Mouse (Mus musculus) cerebellum, adult 2 months (tissue): ENCODE data around the gene Agap2.

Experiments
- CTCF ChIP-seq: fragments of 200-500 bp; IDR thresholded peaks from 2 replicates; pipeline ENCODE4 v1.5.1; 2011; ENCODE audit warnings: low read depth, mild to moderate bottlenecking, control low read depth, low read length, moderate library complexity, borderline replicate concordance; ENCODE audit not compliant: insufficient read depth
- POLR2A ChIP-seq: fragments of 200-500 bp; IDR thresholded peaks from 2 replicates; pipeline ENCODE4 v1.6.1; 2011; ENCODE audit warnings: low read length, control low read depth, borderline replicate concordance; ENCODE audit not compliant: insufficient read depth

DNA sequence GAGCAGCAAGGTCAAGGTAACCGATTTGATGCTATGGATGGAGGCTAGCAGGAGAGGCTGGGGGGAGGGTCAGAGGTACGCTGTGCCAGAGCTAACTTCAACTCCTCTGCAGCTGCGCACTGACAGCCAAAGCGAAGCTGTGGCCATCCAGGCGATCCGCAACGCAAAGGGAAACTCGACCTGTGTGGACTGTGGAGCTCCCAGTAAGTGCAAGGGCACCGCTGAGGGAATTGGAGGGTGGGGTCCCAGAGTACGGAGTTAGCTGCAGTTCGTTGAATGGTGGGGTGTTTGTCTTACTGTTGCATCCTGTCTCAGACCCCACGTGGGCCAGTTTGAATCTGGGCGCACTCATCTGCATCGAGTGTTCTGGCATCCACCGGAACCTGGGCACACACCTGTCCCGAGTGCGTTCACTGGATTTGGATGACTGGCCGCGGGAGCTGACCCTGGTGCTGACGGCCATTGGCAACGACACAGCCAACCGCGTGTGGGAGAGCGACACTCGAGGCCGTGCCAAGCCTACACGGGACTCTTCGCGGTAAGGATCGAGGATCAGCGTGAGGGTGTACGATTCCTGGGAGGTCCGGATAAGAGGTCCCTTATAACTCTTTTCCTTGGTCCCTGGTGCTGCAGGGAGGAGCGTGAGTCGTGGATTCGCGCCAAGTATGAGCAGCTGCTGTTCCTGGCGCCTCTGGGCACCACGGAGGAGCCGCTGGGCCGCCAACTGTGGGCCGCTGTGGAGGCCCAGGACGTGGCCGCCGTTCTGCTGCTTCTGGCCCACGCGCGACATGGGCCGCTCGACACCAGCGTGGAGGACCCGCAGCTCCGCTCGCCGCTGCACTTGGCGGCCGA is 15.7 kb downstream of the Agap2 start:
- TF ChIP-seq CTCF (no peak), POLR2A (no peak)
